Comparison of ENCODE assay signal across 8 mouse cellular contexts in the genomic region with DNA sequence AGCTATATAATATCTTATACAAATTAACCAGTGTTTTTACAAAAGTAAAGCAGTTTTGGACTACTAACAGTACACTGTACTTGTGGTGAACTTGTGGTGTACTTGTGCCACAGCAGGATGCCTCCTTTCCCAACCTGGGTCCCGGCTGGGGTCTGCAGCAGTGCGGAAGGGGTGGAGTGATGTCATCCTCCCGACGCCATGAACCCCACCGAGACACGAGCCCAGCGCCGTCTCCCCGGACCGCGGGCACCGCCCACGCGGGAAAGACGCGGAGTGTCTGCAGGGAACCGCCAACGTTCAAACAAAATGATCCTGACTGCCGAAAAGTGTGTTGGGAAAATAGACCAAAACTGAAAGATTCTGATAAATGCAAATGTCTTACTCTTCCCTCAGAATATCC.
DNase-seq lines count a peak whose midpoint lies in the region; ATAC-seq and TF ChIP-seq lines count a peak whose summit lies in the region.
"Not testable (repeated sequence)": the region's sequence is repeated elsewhere in the genome, so short reads cannot be mapped to it uniquely, and the experiment has no call there.

No protein-coding gene starts in this region.

- peak overlapping the region; percentile 50 for H3K4me2 ChIP-seq in forebrain, embryonic 12.5 days
- H3K4me2 ChIP-seq in heart, embryonic 16.5 days (ENCODE audit: low read depth, low read length): peak overlapping the region; percentile 49
- H3K4me2 ChIP-seq in kidney, embryonic 16.5 days (replicated peaks; ENCODE audit: low read depth, low read length): 0 out of 2 replicates have a peak overlapping the region, but pooled peaks have one; percentile 17
- peak overlapping the region; percentile 27; the same call in 1 of the 2 replicates for H3K4me2 ChIP-seq in liver, embryonic 15.5 days

- not testable (repeated sequence) for H3K4me1 ChIP-seq in ES-Bruce4 (ENCODE audit: control insufficient read depth, insufficient read depth, low read length); forebrain, embryonic 12.5 days; heart, embryonic 16.5 days (ENCODE audit: control insufficient read depth, insufficient read depth, low read length); kidney, embryonic 16.5 days (ENCODE audit: insufficient read depth, low read length); liver, embryonic 15.5 days (replicated peaks); testis, adult 2 months (ENCODE audit: control insufficient read depth, insufficient read depth, low read length)

- not testable (repeated sequence) for TF ChIP-seq EP300 in ES-Bruce4 (IDR thresholded peaks at IDR 0.05; ENCODE audit: insufficient read depth, low read depth, low read length)

- not testable (repeated sequence) for H3K9ac ChIP-seq in ES-Bruce4 (ENCODE audit: low read depth, poor library complexity, severe bottlenecking); forebrain, embryonic 12.5 days; heart, embryonic 16.5 days (ENCODE audit: low read length); kidney, embryonic 16.5 days (replicated peaks; ENCODE audit: low read length); liver, embryonic 15.5 days

- not testable (repeated sequence) for TF ChIP-seq POLR2A in ES-Bruce4 (IDR thresholded peaks at IDR 0.05; ENCODE audit: insufficient read depth, low read length); testis, adult 2 months (IDR thresholded peaks at IDR 0.05; ENCODE audit: control insufficient read depth, low read depth, low read length)

- peak; percentile 69 for ATAC-seq in forebrain, embryonic 12.5 days (ENCODE audit: low FRiP score)
- not testable (repeated sequence) for ATAC-seq in heart, embryonic 16.5 days (replicated peaks; ENCODE audit: extremely low read depth, insufficient read depth, low FRiP score); kidney, embryonic 16.5 days (ENCODE audit: low FRiP score, low TSS enrichment); liver, embryonic 15.5 days (ENCODE audit: insufficient read depth)

- 32% methylated on average over 19 of the region's 19 CpGs for WGBS in forebrain, embryonic 12.5 days
- WGBS in heart, embryonic 16.5 days: 21% methylated on average over 19 of the region's 19 CpGs
- 27% methylated on average over 19 of the region's 19 CpGs for WGBS in kidney, embryonic 16.5 days
- WGBS in liver, embryonic 15.5 days (ENCODE audit: insufficient replicate concordance): 27% methylated on average over 19 of the region's 19 CpGs

- not testable (repeated sequence) for H3K27ac ChIP-seq in ES-Bruce4 (ENCODE audit: insufficient read depth, low read length); forebrain, embryonic 12.5 days; heart, embryonic 16.5 days (ENCODE audit: low read length); kidney, embryonic 16.5 days (ENCODE audit: low read length); liver, embryonic 15.5 days (replicated peaks)
- peak overlapping the region; percentile 10; the same call in 1 of the 2 replicates for H3K27ac ChIP-seq in testis, adult 2 months (ENCODE audit: control insufficient read depth, insufficient read depth, low read depth, low read length)

- TF ChIP-seq CTCF in ES-Bruce4 (IDR thresholded peaks at IDR 0.05; ENCODE audit: low read depth, low read length); testis, adult 2 months (IDR thresholded peaks at IDR 0.05; ENCODE audit: control insufficient read depth, insufficient read depth, insufficient replicate concordance, low read depth, low read length): not testable (repeated sequence)

- H3K4me3 ChIP-seq in ES-Bruce4 (ENCODE audit: low read depth, low read length): peak overlapping the region; percentile 23; the same call in 1 of the 2 replicates
- peak overlapping the region; percentile 29 for H3K4me3 ChIP-seq in forebrain, embryonic 12.5 days (replicated peaks)
- peak overlapping the region; percentile 16; the same call in 1 of the 2 replicates for H3K4me3 ChIP-seq in heart, embryonic 16.5 days (ENCODE audit: low read length)
- not testable (repeated sequence) for H3K4me3 ChIP-seq in kidney, embryonic 16.5 days (ENCODE audit: low read length); liver, embryonic 15.5 days (replicated peaks)
- peak overlapping the region; percentile 81 for H3K4me3 ChIP-seq in testis, adult 2 months (ENCODE audit: control insufficient read depth, low read depth, low read length)

- H3K27me3 ChIP-seq in ES-Bruce4 (ENCODE audit: control insufficient read depth, insufficient read depth, low read length, poor library complexity, severe bottlenecking); heart, embryonic 16.5 days (ENCODE audit: control insufficient read depth, insufficient read depth, low read length); kidney, embryonic 16.5 days (ENCODE audit: insufficient read depth, low read length); testis, adult 2 months (ENCODE audit: control insufficient read depth, insufficient read depth, low read length): not testable (repeated sequence)
- peaks cover 14% of the 10 kb centered on the region; the same call in 1 of the 2 replicates for H3K27me3 ChIP-seq in forebrain, embryonic 12.5 days
- H3K27me3 ChIP-seq in liver, embryonic 15.5 days: peaks cover 17% of the 10 kb centered on the region

- not testable (repeated sequence) for H3K36me3 ChIP-seq in ES-Bruce4 (ENCODE audit: control insufficient read depth, insufficient read depth, low read length, poor library complexity, severe bottlenecking); forebrain, embryonic 12.5 days (replicated peaks); heart, embryonic 16.5 days (ENCODE audit: control insufficient read depth, insufficient read depth); kidney, embryonic 16.5 days (ENCODE audit: insufficient read depth, low read length); liver, embryonic 15.5 days (replicated peaks); testis, adult 2 months (ENCODE audit: control insufficient read depth, insufficient read depth, low read length)

- peak; percentile 64 for DNase-seq in cerebellum, adult 9-11 months
- DNase-seq in neural tube, embryonic 10.5 days (ENCODE audit: extremely low spot score, low spot score): peak; percentile 21

- not testable (repeated sequence) for H3K9me3 ChIP-seq in ES-Bruce4 (replicated peaks; ENCODE audit: control insufficient read depth, insufficient read depth, low read length, poor library complexity, severe bottlenecking); forebrain, embryonic 12.5 days; heart, embryonic 16.5 days (replicated peaks; ENCODE audit: control insufficient read depth, low read length); kidney, embryonic 16.5 days (ENCODE audit: low read length); liver, embryonic 15.5 days (replicated peaks)
